Comparison of ENCODE assay signal across 9 mouse cellular contexts in the genomic region with DNA sequence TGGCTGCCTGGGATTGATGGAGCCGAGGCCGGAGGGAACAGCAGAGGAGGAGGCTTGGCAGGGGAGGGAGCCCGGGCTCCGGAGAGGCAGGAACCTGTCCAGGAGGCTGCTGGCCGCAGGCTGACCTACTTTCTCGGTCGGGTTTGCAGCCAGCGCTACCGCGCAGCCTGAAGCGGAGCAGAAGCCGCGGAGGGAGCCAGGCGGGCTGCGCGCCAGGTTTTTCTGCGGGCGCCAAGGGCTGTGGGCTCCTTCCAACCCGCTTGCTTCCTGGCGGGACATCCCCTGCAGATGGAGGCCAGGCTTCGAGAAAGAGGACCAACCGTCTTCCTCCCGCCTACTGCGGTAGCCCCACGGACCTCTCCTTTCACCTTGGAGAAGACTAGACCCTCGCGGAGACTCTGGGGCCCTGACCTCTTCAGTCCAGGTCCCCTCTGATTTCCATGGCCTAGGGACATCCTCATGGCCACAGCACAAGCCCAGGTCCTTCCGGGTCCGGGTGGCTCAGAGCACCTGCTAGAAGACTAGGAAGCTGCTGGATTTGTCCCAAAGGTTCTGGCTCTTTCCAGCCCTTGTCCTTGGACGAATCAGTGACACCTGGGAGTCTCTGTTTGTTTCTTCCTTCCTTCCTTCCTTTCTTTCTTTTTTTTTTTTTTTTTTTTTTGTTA. TPM values are rescaled to one million over a fixed set of nuclear protein-coding genes. Genes with fewer than 3 reads are reported as not detected.
DNase-seq lines count a peak whose midpoint lies in the region; ATAC-seq and TF ChIP-seq lines count a peak whose summit lies in the region.
"Had no signal": no experiment of that assay in that cellular context is flagged by ENCODE, and none has a peak within 500 bp of the region (broad histone marks: within the 10 kb centered on the region; RNA-seq: fewer than 3 reads in every experiment).

No protein-coding gene starts in this region.

- peak overlapping the region; percentile 48; the same call in 1 of the 2 replicates for H3K27ac ChIP-seq in gastrocnemius, adult 2 months
- no peak overlapping the region for H3K27ac ChIP-seq in hindbrain, embryonic 12.5 days
- no peak overlapping the region for H3K27ac ChIP-seq in lung, embryonic 15.5 days

- TF ChIP-seq CTCF in gastrocnemius, adult 2 months (IDR thresholded peaks at IDR 0.05): no peak

- H3K9me3 ChIP-seq in hindbrain, embryonic 12.5 days (replicated peaks): no peaks in the 10 kb centered on the region
- no peaks in the 10 kb centered on the region for H3K9me3 ChIP-seq in lung, embryonic 15.5 days

- no peak for ATAC-seq in hindbrain, embryonic 12.5 days (ENCODE audit: low FRiP score)
- peak; percentile 73; the same call in 1 of the 2 replicates for ATAC-seq in lung, embryonic 15.5 days (ENCODE audit: borderline replicate concordance, extremely low read depth, low FRiP score, low TSS enrichment)

- 5% methylated on average over 30 of the region's 30 CpGs for WGBS in hindbrain, embryonic 12.5 days
- 3% methylated on average over 30 of the region's 30 CpGs for WGBS in lung, embryonic 15.5 days

- H3K9ac ChIP-seq in hindbrain, embryonic 12.5 days: peak overlapping the region; percentile 40
- H3K9ac ChIP-seq in lung, embryonic 15.5 days: peak overlapping the region; percentile 25; the same call in 1 of the 2 replicates

- peaks cover 24% of the 10 kb centered on the region for H3K27me3 ChIP-seq in hindbrain, embryonic 12.5 days
- peaks cover 16% of the 10 kb centered on the region for H3K27me3 ChIP-seq in lung, embryonic 15.5 days

- H3K36me3 ChIP-seq in hindbrain, embryonic 12.5 days: no peaks in the 10 kb centered on the region
- no peaks in the 10 kb centered on the region for H3K36me3 ChIP-seq in lung, embryonic 15.5 days
- H3K36me3 ChIP-seq: G1E had no signal

- H3K4me3 ChIP-seq in gastrocnemius, adult 2 months: peak overlapping the region; percentile 58
- H3K4me3 ChIP-seq in hindbrain, embryonic 12.5 days: peak overlapping the region; percentile 28
- H3K4me3 ChIP-seq in lung, embryonic 15.5 days: peak overlapping the region; percentile 25

- H3K4me1 ChIP-seq in hindbrain, embryonic 12.5 days: peaks cover 5% of the 10 kb centered on the region; the same call in 1 of the 2 replicates
- H3K4me1 ChIP-seq in lung, embryonic 15.5 days: peaks cover 7% of the 10 kb centered on the region

- peak overlapping the region; percentile 58 for H3K4me2 ChIP-seq in hindbrain, embryonic 12.5 days (replicated peaks)
- H3K4me2 ChIP-seq in lung, embryonic 15.5 days: peak overlapping the region; percentile 60

- peak; percentile 27 for DNase-seq in R1 (ENCODE audit: low read depth, low spot score)
- peak; percentile 50 to 79 for DNase-seq in cerebellum, postnatal 4 days (ENCODE audit: low spot score in 2 of 2)
- DNase-seq in gastrocnemius, adult 2 months: peak; percentile 94
- peak; percentile 53 to 80 for DNase-seq in layer of hippocampus, postnatal 14 days (ENCODE audit: low spot score in 2 of 2)
- peak; percentile 50 for DNase-seq in ovary, postnatal 10 days (ENCODE audit: low spot score)
- no peak for DNase-seq in B cell, adult 2 months

- intact Hi-C loops in gastrocnemius, adult 2 months (cut with DNase I): loop anchor here (10.0 kb wide), 1 partner anchor 379 kb away; no protein-coding TSS in a partner anchor

RNA-seq across cellular contexts. Expression of a gene that starts 57.8 kb away (rescaled TPM):
- total RNA-seq in gastrocnemius, adult 2 months (2021): 10 to 100 TPM; 23.6 to 30.6 TPM
- polyA plus RNA-seq in hindbrain, embryonic 12.5 days (2016; fragmentation: Nextera tagmentation; extraction: Ambion mirVana): 53.9 and 59.5 TPM in 2 replicates
- total RNA-seq in layer of hippocampus, postnatal 14 days (2021): 10 to 100 TPM; 12.2 to 12.6 TPM
- 85.7 and 86.6 TPM in 2 replicates for polyA plus RNA-seq in lung, embryonic 15.5 days (2015; fragmentation: Nextera tagmentation; extraction: Ambion mirVana)

RNA-seq across cellular contexts. Expression of a gene that starts 58.0 kb away (rescaled TPM):
- under 1 TPM; 0.43 to 0.50 TPM for total RNA-seq in gastrocnemius, adult 2 months (2021)
- 23.8 and 26.0 TPM in 2 replicates for polyA plus RNA-seq in hindbrain, embryonic 12.5 days (2016; fragmentation: Nextera tagmentation; extraction: Ambion mirVana)
- 1 to 10 TPM; 1.5 to 2.4 TPM for total RNA-seq in layer of hippocampus, postnatal 14 days (2021)
- 45.7 and 46.5 TPM in 2 replicates for polyA plus RNA-seq in lung, embryonic 15.5 days (2015; fragmentation: Nextera tagmentation; extraction: Ambion mirVana)

Comparison
In these comparisons a context has a peak if more than half of its experiments do, and no peak if none do; other contexts are left out.
1. DNase-seq: peak in R1 (single experiment), cerebellum, postnatal 4 days (2 of 2), gastrocnemius, adult 2 months (single experiment), layer of hippocampus, postnatal 14 days (2 of 2) and ovary, postnatal 10 days (single experiment); none in B cell, adult 2 months (0 of 2).
2. Peak in every context shown above with its lines, with median percentiles within 50 percentile points of each other: H3K4me3 ChIP-seq.